Mouse (Mus musculus): ENCODE measurements around the gene Synpr. TPM values are rescaled to one million over a fixed set of nuclear protein-coding genes. Genes with fewer than 3 reads are reported as not detected.

Gene Synpr
- polyA plus RNA-seq, 1 experiment from 2014 or later: 67.4 TPM

DNA sequence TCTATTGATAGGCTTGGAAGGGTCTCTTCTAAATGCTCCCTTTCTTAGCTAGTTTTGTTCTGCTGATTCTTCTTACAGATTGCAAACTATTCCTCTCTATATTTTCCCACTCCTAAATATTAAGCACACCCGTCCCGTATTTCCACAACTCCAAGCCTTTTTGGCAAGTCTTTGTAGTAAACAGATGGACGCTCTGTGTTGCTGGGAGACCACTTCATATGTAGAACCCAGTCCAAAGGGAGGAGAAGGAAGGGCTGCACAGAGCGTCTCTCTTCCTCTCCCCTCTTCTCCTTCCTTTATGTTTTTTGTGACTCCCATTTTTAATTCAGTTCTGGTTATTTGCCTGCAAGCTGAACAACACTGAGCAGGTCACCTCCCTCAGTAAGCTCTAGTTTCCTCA lies 1.4 kb upstream of the Synpr start:
- Histone ChIP-seq H3K4me1 (ENCODE audit: control insufficient read depth, insufficient read depth, low read depth, low read length) (peaks cover 3% of the 10 kb centered on the region), H3K27me3 (replicated peaks; ENCODE audit: control insufficient read depth, insufficient read depth, low read length) (no peaks in the 10 kb centered on the region), H3K9ac (ENCODE audit: low read depth, low read length) (no peak overlapping the region), H3K4me2 (ENCODE audit: low read length) (no peak overlapping the region; the same call in 1 of the 2 replicates), H3K9me3 (ENCODE audit: control insufficient read depth, low read length) (no peaks in the 10 kb centered on the region), H3K27ac (ENCODE audit: low read depth, low read length) (no peak overlapping the region), H3K4me3 (ENCODE audit: low read length) (no peak overlapping the region), H3K36me3 (ENCODE audit: control insufficient read depth, insufficient read depth, low read length) (no peaks in the 10 kb centered on the region)
- WGBS: 52% methylated on average over 4 of the region's 4 CpGs
- no peak for ATAC-seq

DNA sequence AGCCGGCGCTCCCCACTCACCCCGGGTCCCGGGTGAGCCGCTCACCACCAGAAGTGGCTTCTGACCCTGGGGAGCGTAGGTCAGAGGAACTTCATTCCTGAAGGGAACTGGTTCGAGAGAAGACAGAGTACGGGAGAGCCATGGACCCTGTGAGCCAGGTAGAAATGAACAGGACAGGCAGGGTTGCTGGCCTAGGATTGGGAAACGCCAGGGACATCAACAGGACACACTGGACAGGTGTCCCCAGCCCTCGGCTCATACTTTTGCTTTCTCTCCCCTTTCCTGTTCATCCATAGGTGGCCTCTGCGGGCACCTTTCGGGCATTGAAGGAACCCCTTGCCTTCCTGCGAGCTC lies 242 bp downstream of the Synpr start:
- WGBS: 12% methylated on average over 13 of the region's 13 CpGs

GRCm38 (mm10) chr14:13285341-13286130 lies 956 bp downstream of the Synpr start:
- ATAC-seq: no peak
- Histone ChIP-seq H3K9me3 (ENCODE audit: control insufficient read depth, low read length) (no peaks in the 10 kb centered on the region), H3K4me3 (ENCODE audit: low read length) (peak overlapping the region; percentile 44; the same call in 1 of the 2 replicates), H3K36me3 (ENCODE audit: control insufficient read depth, insufficient read depth, low read length) (no peaks in the 10 kb centered on the region), H3K27me3 (replicated peaks; ENCODE audit: control insufficient read depth, insufficient read depth, low read length) (no peaks in the 10 kb centered on the region), H3K4me2 (ENCODE audit: low read length) (peak overlapping the region; percentile 73), H3K9ac (ENCODE audit: low read depth, low read length) (no peak overlapping the region), H3K27ac (ENCODE audit: low read depth, low read length) (no peak overlapping the region), H3K4me1 (ENCODE audit: control insufficient read depth, insufficient read depth, low read depth, low read length) (peaks cover 3% of the 10 kb centered on the region)
- 71% methylated on average over 10 of the region's 10 CpGs for WGBS

More for the DNA sequence above, 242 bp downstream of the Synpr start:
- Histone ChIP-seq H3K4me1 (ENCODE audit: control insufficient read depth, insufficient read depth, low read depth, low read length) (peaks cover 3% of the 10 kb centered on the region), H3K36me3 (ENCODE audit: control insufficient read depth, insufficient read depth, low read length) (no peaks in the 10 kb centered on the region), H3K9ac (ENCODE audit: low read depth, low read length) (peak overlapping the region; percentile 56), H3K4me3 (ENCODE audit: low read length) (peak overlapping the region; percentile 44), H3K27me3 (replicated peaks; ENCODE audit: control insufficient read depth, insufficient read depth, low read length) (no peaks in the 10 kb centered on the region), H3K4me2 (ENCODE audit: low read length) (peak overlapping the region; percentile 73), H3K27ac (ENCODE audit: low read depth, low read length) (no peak overlapping the region), H3K9me3 (ENCODE audit: control insufficient read depth, low read length) (no peaks in the 10 kb centered on the region)
- peak; percentile 65; the same call in 1 of the 2 replicates for ATAC-seq

- H3K27ac ChIP-seq (ENCODE audit: low read depth, low read length): no peak overlapping the region
- no peaks in the 10 kb centered on the region for H3K27me3 ChIP-seq (replicated peaks; ENCODE audit: control insufficient read depth, insufficient read depth, low read length)
- WGBS: 83% methylated on average over 3 of the region's 3 CpGs
- no peaks in the 10 kb centered on the region for H3K9me3 ChIP-seq (ENCODE audit: control insufficient read depth, low read length)
- no peak overlapping the region for H3K4me3 ChIP-seq (ENCODE audit: low read length)
- H3K9ac ChIP-seq (ENCODE audit: low read depth, low read length): no peak overlapping the region
- ATAC-seq: no peak
- H3K4me2 ChIP-seq (ENCODE audit: low read length): no peak overlapping the region
- H3K36me3 ChIP-seq (ENCODE audit: control insufficient read depth, insufficient read depth, low read length): no peaks in the 10 kb centered on the region
- no peaks in the 10 kb centered on the region for H3K4me1 ChIP-seq (ENCODE audit: control insufficient read depth, insufficient read depth, low read depth, low read length)
Observed at GRCm38 (mm10) chr14:13294200-13294599, 9.6 kb downstream of the Synpr start.

DNA sequence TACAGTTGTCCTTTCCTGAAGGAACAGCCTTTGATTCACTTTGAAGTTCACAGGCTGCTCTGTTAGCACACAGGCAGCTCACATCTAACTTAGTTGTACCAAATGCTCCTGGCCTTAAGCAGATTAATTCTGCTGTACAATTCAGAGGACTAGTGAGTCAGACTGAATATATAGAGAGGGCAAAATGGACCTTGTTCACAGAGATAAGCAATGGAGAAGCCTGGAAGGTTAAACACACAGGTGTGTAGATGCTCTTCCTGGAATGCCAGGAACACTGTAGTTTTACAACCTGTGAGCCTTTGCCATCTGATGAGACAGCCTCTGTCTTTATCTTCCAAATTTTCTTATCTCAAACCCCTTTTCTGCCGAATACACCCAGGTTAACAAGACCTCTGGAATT lies 29.7 kb downstream of the Synpr start:
- 75% methylated on average over 1 of the region's 1 CpGs for WGBS
- H3K4me1 ChIP-seq (ENCODE audit: control insufficient read depth, insufficient read depth, low read depth, low read length): no peaks in the 10 kb centered on the region
- no peak overlapping the region for H3K9ac ChIP-seq (ENCODE audit: low read depth, low read length)
- H3K27me3 ChIP-seq (replicated peaks; ENCODE audit: control insufficient read depth, insufficient read depth, low read length): no peaks in the 10 kb centered on the region
- no peak overlapping the region for H3K27ac ChIP-seq (ENCODE audit: low read depth, low read length)
- no peak for ATAC-seq
- no peak overlapping the region for H3K4me3 ChIP-seq (ENCODE audit: low read length)
- H3K36me3 ChIP-seq (ENCODE audit: control insufficient read depth, insufficient read depth, low read length): no peaks in the 10 kb centered on the region
- no peak overlapping the region for H3K4me2 ChIP-seq (ENCODE audit: low read length)
- H3K9me3 ChIP-seq (ENCODE audit: control insufficient read depth, low read length): no peaks in the 10 kb centered on the region

GRCm38 (mm10) chr14:13328461-13328860 lies 43.9 kb downstream of the Synpr start:
- H3K4me2 ChIP-seq (ENCODE audit: low read length): no peak overlapping the region
- 90% methylated on average over 2 of the region's 2 CpGs for WGBS

GRCm38 (mm10) chr14:13332497-13333306 lies 48.1 kb downstream of the Synpr start:
- no peaks in the 10 kb centered on the region for H3K36me3 ChIP-seq (ENCODE audit: control insufficient read depth, insufficient read depth, low read length)
- no peak overlapping the region for H3K27ac ChIP-seq (ENCODE audit: low read depth, low read length)
- no peaks in the 10 kb centered on the region for H3K9me3 ChIP-seq (ENCODE audit: control insufficient read depth, low read length)
- H3K4me3 ChIP-seq (ENCODE audit: low read length): no peak overlapping the region
- peak; percentile 54 for ATAC-seq
- no peak overlapping the region for H3K9ac ChIP-seq (ENCODE audit: low read depth, low read length)
- no peaks in the 10 kb centered on the region for H3K27me3 ChIP-seq (replicated peaks; ENCODE audit: control insufficient read depth, insufficient read depth, low read length)
- no peaks in the 10 kb centered on the region for H3K4me1 ChIP-seq (ENCODE audit: control insufficient read depth, insufficient read depth, low read depth, low read length)
- 58% methylated on average over 10 of the region's 10 CpGs for WGBS
- no peak overlapping the region for H3K4me2 ChIP-seq (ENCODE audit: low read length)

More at GRCm38 (mm10) chr14:13328461-13328860, 43.9 kb downstream of the Synpr start:
- H3K9ac ChIP-seq (ENCODE audit: low read depth, low read length): no peak overlapping the region
- no peaks in the 10 kb centered on the region for H3K27me3 ChIP-seq (replicated peaks; ENCODE audit: control insufficient read depth, insufficient read depth, low read length)
- no peaks in the 10 kb centered on the region for H3K9me3 ChIP-seq (ENCODE audit: control insufficient read depth, low read length)
- H3K36me3 ChIP-seq (ENCODE audit: control insufficient read depth, insufficient read depth, low read length): no peaks in the 10 kb centered on the region
- no peak overlapping the region for H3K4me3 ChIP-seq (ENCODE audit: low read length)
- H3K27ac ChIP-seq (ENCODE audit: low read depth, low read length): no peak overlapping the region
- ATAC-seq: no peak
- H3K4me1 ChIP-seq (ENCODE audit: control insufficient read depth, insufficient read depth, low read depth, low read length): no peaks in the 10 kb centered on the region

DNA sequence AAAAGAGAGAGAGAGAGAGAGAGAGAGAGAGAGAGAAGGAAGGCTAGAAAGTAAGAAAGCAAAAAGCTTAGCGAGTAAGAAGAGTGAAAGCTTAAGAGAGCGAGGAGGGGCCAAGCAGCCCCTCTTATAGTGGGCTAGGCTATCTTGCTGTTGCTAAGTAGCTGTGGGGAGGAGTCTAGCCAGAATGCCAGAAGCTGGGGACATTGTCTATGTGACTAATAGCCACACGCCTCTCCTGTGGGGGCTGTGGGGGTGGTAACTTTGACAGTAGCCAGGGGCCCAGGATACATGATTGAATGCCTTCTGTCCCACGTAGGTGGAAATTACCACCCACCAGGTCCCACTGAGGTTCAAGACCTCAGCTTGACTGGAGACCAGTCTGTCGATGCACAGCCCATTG lies 48.8 kb downstream of the Synpr start:
- Histone ChIP-seq H3K27me3 (replicated peaks; ENCODE audit: control insufficient read depth, insufficient read depth, low read length) (no peaks in the 10 kb centered on the region), H3K4me2 (ENCODE audit: low read length) (no peak overlapping the region), H3K4me1 (ENCODE audit: control insufficient read depth, insufficient read depth, low read depth, low read length) (no peaks in the 10 kb centered on the region), H3K27ac (ENCODE audit: low read depth, low read length) (no peak overlapping the region), H3K36me3 (ENCODE audit: control insufficient read depth, insufficient read depth, low read length) (no peaks in the 10 kb centered on the region), H3K4me3 (ENCODE audit: low read length) (no peak overlapping the region), H3K9ac (ENCODE audit: low read depth, low read length) (no peak overlapping the region), H3K9me3 (ENCODE audit: control insufficient read depth, low read length) (no peaks in the 10 kb centered on the region)
- WGBS: 47% methylated on average over 5 of the region's 5 CpGs
- ATAC-seq: no peak

DNA sequence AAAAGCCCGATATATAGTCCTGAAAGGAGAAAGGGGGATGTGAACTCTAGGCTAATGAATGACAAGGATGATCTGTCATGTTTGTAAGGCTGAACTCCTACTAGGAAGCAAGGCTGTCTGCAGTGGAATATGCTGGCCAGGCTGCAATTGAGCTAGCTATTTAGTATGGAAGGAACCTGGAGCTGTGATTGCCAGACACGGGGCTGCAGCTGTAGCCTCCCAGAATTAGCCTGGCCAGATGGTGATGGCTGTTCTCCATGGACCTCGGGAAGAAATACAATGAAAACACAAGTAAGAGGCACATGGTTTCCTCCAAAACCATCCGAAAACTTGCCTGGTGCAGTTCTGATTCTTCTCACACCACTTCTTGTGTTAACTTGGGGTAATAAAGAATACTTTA lies 51.6 kb downstream of the Synpr start:
- no peak overlapping the region for H3K9ac ChIP-seq (ENCODE audit: low read depth, low read length)
- no peaks in the 10 kb centered on the region for H3K36me3 ChIP-seq (ENCODE audit: control insufficient read depth, insufficient read depth, low read length)
- H3K4me3 ChIP-seq (ENCODE audit: low read length): no peak overlapping the region
- no peaks in the 10 kb centered on the region for H3K9me3 ChIP-seq (ENCODE audit: control insufficient read depth, low read length)
- ATAC-seq: peak; percentile 59; the same call in 1 of the 2 replicates
- no peak overlapping the region for H3K4me2 ChIP-seq (ENCODE audit: low read length)
- no peaks in the 10 kb centered on the region for H3K27me3 ChIP-seq (replicated peaks; ENCODE audit: control insufficient read depth, insufficient read depth, low read length)
- 51% methylated on average over 4 of the region's 4 CpGs for WGBS
- H3K27ac ChIP-seq (ENCODE audit: low read depth, low read length): no peak overlapping the region
- H3K4me1 ChIP-seq (ENCODE audit: control insufficient read depth, insufficient read depth, low read depth, low read length): no peaks in the 10 kb centered on the region
